Mouse (Mus musculus) erythroblast, embryonic 14.5 days (primary cell): ENCODE measurements around the gene Xlr5c.

Experiments
- GATA1 ChIP-seq: IDR thresholded peaks from 2 replicates; pipeline ENCODE4 v1.6.1; 2012; ENCODE audit warnings: low read length, inconsistent platforms, mixed read lengths
- TAL1 ChIP-seq: IDR thresholded peaks from 3 replicates; pipeline ENCODE4 v1.6.1; 2012; ENCODE audit warnings: low read length, inconsistent platforms, mixed read lengths

DNA sequence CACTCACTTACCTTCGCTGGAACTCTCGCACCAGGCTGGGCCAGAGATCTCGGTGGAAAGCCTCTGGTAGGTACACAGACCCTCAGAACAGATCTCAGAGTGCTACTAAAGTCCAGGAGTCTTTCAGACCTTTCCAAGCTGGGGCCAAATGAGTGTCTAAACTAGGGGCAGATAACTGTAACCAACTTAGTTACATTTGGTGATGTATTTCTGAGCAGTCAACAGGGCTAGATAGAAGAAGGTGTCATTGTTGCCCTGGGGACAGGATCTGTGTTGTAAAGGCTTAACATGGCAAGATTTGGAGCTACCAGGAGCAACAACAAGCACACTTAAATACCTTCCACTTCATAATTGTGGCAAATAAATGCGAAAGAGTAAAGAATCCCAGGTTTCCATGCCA is 44.0 kb upstream of the Xlr5c start, which contains the start of gene Gm45015:
- no peak for TF ChIP-seq TAL1
- no peak for TF ChIP-seq GATA1
